Mouse (Mus musculus) left cerebral cortex, adult 8-10 months (tissue): Measurements from ENCODE around the gene Ppp1r16b. TPM values are rescaled to one million over a fixed set of nuclear protein-coding genes. Genes with fewer than 3 reads are reported as not detected.
A peak's percentile ranks its signal among the peaks of the same experiment; 100 is the strongest.

Experiments
- DNase-seq, 2 experiments: peaks; one replicate each; pipeline ENCODE4 v3.0.0; 2022; ENCODE audit warnings: low spot score in 2 of 2
- total RNA-seq, 4 experiments: library from RNA; stranded (reverse); gene quantifications; 2 replicates each; pipeline ENCODE4 v1.2.4; 2022

The Ppp1r16b gene
- total RNA-seq, 4 experiments from 2014 or later: 130 to 163 (median 146) TPM

DNA sequence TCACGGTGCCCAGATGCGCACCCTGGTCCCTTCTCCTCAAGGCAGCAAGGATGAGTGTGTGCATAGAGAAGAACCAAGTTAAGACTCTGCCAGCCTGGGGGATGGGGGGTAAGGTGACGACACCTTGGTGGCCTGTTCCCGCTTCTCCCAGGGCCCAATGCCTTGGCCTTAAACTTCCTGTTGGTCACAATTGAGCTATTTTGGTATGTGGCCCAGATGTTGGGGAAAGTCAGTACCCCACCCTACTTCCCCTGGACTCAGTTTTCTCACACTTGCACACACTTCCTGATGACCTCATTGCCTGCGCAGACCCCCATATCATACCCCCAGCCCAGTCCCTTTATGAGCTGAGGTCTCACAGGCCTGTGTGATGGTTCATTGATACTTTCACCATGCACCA, 23.9 kb downstream of the Ppp1r16b start:
- no peak for DNase-seq

DNA sequence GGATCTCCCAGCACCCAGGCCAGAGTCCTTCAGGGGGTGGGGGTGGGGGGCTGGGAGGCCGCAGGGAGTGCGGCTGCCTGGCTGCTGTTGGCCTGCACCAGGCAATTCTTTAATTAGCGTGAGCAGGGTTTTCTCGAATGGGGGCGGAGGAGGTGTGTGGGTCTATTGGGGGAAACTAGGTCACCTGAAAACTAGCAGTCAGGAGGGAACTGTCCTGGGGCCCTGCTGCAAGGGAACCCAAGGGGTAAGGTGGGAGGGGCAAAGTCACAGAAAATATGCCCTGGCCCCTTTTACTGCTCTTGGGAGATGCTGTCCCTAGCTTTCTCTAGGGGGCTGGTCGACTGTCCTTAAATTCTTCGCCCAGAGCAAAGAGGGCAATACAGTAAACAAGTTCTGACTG, 24.4 kb downstream of the Ppp1r16b start:
- no peak for DNase-seq

DNA sequence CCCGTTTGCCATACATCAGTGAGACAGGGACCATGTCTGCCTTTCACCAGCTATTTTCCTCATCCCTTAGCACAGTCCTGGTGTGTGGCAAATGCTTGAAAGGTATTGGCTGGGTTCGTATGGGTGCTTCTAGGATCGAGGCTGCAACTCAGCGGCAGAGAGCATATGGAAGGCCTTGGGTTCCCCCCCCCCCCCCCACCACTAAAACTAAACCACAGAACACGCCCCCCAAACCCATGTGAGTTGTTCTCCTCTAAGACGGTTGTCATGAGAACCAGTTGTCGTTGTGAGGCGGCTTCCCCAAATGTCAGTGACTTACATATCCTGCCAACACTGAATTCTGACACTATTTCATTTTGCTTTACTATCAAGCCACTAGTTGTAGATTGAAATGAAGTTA, 24.9 kb downstream of the Ppp1r16b start:
- DNase-seq: no peak

GRCm38 (mm10) chr2:158692191-158692590, 27.0 kb downstream of the Ppp1r16b start:
- DNase-seq: no peak

DNA sequence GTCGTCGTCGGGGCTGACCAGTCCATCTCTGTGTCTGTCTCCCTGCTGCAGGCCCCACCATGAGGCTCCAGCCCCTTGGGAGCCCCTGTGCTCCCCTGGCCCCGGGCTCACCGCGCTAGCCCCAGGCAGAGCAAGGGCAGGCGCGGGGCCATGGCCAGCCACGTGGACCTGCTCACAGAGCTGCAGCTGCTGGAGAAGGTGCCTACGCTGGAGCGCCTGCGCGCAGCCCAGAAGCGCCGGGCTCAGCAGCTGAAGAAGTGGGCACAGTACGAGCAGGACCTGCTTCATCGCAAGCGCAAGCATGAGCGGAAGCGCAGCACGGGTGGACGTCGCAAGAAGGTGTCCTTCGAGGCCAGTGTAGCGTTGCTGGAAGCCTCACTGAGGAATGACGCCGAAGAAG, 30.6 kb downstream of the Ppp1r16b start:
- DNase-seq: no peak

DNA sequence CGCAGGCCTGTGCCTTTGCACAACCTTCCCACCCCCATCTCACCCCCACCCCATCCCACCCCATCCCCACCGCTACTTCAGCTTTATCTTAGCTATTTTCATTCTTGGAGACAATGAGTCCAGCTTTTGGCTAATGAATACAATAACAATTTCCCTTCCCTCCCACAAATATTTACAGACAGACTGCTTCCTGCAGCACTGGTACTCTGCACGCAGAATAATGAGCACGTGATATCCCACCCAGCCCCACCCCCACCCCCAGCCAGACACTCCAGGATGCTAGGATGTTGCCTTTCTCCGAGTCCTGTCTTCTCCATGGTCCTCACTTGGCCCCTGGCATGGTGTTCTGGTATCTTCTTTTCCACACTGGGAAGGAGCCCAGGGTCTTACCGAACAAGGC, 31.3 kb downstream of the Ppp1r16b start:
- no peak for DNase-seq

GRCm38 (mm10) chr2:158699908-158700307, 34.7 kb downstream of the Ppp1r16b start:
- DNase-seq: no peak

- no peak for DNase-seq
These were observed 35.5 kb downstream of the Ppp1r16b start for GRCm38 (mm10) chr2:158700535-158701256.

- no peak for DNase-seq
These were observed 36.3 kb downstream of the Ppp1r16b start for GRCm38 (mm10) chr2:158701505-158701904.

DNA sequence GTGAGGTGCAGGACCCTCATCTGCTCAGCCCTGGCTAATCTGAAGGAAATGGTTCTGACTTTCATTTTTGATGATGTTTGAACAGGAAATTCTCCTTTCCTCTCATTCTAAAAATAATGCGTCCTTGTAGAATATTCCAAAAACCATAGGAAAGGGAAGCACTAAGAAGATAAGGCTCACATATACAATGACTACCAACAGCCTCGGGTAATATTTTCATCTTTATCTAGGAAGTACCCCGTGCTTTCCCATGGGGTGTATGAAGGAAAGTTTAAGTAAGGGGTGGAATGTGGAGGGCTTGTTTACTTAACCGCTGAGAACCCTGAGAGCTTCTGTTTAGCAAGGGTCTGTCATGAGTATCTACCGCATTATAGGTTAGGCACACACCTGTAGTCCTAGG, 37.0 kb downstream of the Ppp1r16b start:
- no peak for DNase-seq

- DNase-seq: no peak
These were observed 39.5 kb downstream of the Ppp1r16b start for GRCm38 (mm10) chr2:158704720-158705119.

DNA sequence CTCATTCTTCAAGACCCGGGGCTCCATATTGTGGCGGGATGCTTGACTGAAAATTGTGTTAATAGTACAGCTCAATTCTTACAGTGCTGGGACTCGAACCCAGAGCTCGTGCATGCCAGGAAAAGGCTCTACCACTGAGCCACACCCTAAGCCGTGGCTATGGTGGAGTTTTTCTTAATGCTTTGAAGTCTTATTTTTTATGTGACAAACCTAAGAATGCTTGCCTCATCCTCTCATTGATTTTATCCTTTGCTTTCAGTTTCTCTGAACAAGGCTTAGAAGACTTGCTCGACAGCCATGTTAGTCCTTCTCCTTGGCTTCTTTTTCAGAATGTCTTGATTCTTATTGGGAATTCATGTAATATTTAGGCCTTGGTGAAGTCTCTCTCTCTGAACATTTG, 40.3 kb downstream of the Ppp1r16b start:
- DNase-seq: no peak

DNA sequence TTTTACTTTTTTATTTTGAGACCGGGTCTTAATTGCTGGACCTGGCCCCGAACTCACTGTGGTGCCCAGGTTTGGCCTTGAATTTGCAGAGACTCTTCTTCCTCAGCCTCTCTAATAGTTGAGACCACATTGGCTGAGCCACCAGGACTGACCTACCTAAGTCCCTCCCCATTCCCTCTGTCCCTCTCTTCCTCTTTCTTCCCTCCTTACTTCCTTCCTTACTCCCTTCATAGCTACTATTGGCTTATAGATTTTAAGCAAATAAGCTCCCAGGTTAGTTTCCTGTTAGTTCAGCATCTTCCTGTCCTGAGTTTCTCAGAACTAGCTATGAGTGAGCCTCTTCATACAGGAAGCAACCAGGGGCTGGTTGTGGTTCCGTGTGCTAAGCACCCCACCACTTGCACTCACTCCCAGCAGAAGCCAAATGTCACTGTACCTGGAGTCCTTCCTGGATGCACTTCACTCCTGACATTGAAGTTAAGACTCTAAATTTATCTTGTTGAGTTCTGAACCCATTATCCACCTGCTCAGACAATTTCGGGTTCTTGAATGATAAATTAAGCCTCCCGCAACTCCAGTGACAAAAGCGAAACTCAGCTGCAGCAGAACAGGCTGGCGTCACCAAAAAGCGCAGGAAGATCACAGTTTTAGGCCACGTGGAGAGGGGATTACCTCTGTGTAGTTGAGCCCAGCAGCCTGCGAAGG, 41.7 kb downstream of the Ppp1r16b start:
- DNase-seq: no peak

- no peak for DNase-seq
These were observed 42.9 kb downstream of the Ppp1r16b start for GRCm38 (mm10) chr2:158708121-158708520.

GRCm38 (mm10) chr2:158711929-158712751, 46.9 kb downstream of the Ppp1r16b start:
- peak in 1 of 2 experiments; percentile 62 for DNase-seq

DNA sequence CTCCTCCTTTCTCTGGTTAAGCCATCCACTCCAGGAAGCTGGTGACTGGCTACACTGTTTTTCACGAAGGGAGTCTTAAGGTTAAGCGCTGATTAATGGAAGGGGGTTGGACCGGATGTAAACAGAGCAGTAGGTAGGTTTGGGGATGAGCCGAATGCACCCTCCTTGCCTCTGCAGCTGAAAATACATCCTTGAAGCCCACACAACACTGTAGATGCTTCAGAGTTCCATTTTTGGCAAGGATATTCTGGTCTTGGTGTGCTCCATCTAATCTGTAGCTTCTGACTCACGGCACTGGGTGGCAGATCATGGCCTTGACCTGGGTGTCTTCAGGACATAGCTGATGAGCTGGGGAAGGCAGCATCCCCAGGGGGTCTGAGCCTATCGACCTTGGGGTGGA, 49.6 kb downstream of the Ppp1r16b start:
- peak in 1 of 2 experiments; percentile 54 for DNase-seq

DNA sequence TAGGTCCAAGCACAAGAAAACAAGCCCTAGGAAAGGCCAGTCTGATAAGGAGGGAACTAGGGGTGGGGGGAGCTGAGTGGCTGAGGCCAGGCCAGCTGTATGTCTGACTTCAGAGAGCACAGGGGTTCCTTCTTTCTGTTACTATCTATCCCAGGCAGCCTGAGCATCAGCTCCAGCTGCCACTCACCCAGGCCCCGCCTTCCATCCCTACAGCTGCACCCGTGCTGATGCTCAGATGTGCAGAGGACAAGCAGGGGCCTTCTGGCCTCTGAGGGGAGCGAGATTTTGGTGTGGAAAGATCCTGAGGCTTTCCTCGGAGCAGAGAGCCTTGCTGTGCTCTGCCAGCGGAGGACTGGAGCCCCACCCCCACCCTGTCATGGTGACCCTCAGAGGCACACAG, 50.9 kb downstream of the Ppp1r16b start:
- DNase-seq: no peak

DNA sequence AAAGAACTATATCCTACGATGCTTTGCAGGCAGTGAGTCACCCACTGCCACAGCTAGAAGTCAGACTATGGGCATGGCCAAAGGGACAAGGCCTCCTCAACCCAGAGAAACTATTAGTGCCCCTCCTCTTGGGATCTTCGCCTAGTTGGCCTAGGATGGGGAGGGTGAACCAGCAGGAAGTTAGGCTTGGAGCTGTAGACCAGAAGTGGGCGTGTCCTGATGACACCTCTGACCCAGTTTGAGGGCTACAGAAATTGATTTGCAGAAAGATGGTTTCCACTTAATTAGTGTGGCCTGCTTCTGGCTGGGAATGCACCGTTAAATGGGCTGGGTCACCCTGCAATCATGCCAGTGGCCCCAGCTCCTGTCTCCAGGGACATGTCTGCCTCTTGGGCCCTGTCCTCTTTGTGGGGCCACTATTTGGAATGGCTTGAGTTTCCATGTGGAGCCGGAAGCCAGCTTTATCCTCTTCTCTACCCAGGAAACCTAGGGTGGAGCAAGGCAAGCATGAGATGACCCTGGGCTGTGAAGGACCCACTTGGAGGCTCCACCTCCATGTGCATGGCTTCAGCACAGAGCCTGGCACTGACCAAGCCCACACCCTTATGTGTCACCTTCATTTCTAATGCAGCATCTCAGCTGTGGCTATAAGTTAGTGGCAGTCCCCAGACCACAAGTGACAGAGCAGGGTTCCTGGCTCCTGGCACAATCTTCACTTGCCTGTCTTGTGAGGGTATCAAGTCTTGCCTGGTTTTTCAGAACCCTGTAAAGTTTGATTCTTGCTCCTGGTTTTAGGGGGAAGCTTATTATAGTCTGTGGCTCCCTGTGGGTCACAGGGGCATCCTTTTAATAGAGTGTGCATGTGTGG, 52.6 kb downstream of the Ppp1r16b start:
- no peak for DNase-seq

GRCm38 (mm10) chr2:158718816-158719549, 53.8 kb downstream of the Ppp1r16b start:
- no peak for DNase-seq

GRCm38 (mm10) chr2:158720715-158721370, 55.6 kb downstream of the Ppp1r16b start:
- no peak for DNase-seq
